ENCODE assay signal across 12 mouse cellular contexts in genomic region chrX:8222296-8222677, GRCm38 (mm10). TPM values are rescaled to one million over a fixed set of nuclear protein-coding genes. Genes with fewer than 3 reads are reported as not detected.
DNase-seq lines count a peak whose midpoint lies in the region; ATAC-seq and TF ChIP-seq lines count a peak whose summit lies in the region.
"Had no signal": no experiment of that assay in that cellular context is flagged by ENCODE, and none has a peak within 500 bp of the region (broad histone marks: within the 10 kb centered on the region; RNA-seq: fewer than 3 reads in every experiment).

No protein-coding gene starts in this region.

- WGBS in liver, embryonic 11.5 days = 44% methylated on average over 3 of the region's 3 CpGs

- H3K9ac ChIP-seq in liver, embryonic 11.5 days (ENCODE audit: low read depth, low read length) = no peak overlapping the region
- H3K9ac ChIP-seq: embryonic facial prominence, embryonic 13.5 days; liver, embryonic 13.5 days had no signal

- H3K9me3 ChIP-seq in liver, embryonic 11.5 days (ENCODE audit: control insufficient read depth, low read length) = no peaks in the 10 kb centered on the region
- H3K9me3 ChIP-seq: embryonic facial prominence, embryonic 13.5 days; liver, embryonic 13.5 days had no signal

- no peak for TF ChIP-seq CTCF in embryonic fibroblast, embryonic 13.5 days (IDR thresholded peaks at IDR 0.05; ENCODE audit: borderline replicate concordance, insufficient read depth, low read length)

- H3K4me2 ChIP-seq in liver, embryonic 11.5 days = no peak overlapping the region
- H3K4me2 ChIP-seq: embryonic facial prominence, embryonic 13.5 days; liver, embryonic 13.5 days had no signal

- no peak for TF ChIP-seq POLR2A in embryonic fibroblast, embryonic 13.5 days (IDR thresholded peaks at IDR 0.05; ENCODE audit: low read depth, low read length)

- H3K36me3 ChIP-seq in liver, embryonic 11.5 days (ENCODE audit: control insufficient read depth, insufficient read depth, low read length) = no peaks in the 10 kb centered on the region
- H3K36me3 ChIP-seq: embryonic facial prominence, embryonic 13.5 days; liver, embryonic 13.5 days had no signal

- ATAC-seq in liver, embryonic 11.5 days (replicated peaks; ENCODE audit: low FRiP score) = no peak
- no peak for ATAC-seq in erythroblast, adult 5-6 weeks (replicated peaks; ENCODE audit: low FRiP score, poor library complexity, severe bottlenecking)

- 0 out of 2 replicates have a peak overlapping the region, but pooled peaks have one; percentile 24 for H3K27ac ChIP-seq in brown adipose tissue, adult 24 weeks (replicated peaks; ENCODE audit: low read depth, low read length)
- H3K27ac ChIP-seq in embryonic fibroblast, embryonic 13.5 days (ENCODE audit: insufficient read depth, low read length) = peak overlapping the region; percentile 93; the same call in 1 of the 2 replicates
- no peak overlapping the region for H3K27ac ChIP-seq in liver, embryonic 11.5 days (ENCODE audit: low read depth, low read length)
- H3K27ac ChIP-seq: liver, embryonic 13.5 days had no signal

- H3K27me3 ChIP-seq in liver, embryonic 11.5 days (replicated peaks; ENCODE audit: control insufficient read depth, insufficient read depth, low read length) = no peaks in the 10 kb centered on the region; the same call in 1 of the 2 replicates
- H3K27me3 ChIP-seq: embryonic facial prominence, embryonic 13.5 days had no signal

- H3K4me1 ChIP-seq in brown adipose tissue, adult 24 weeks (ENCODE audit: control insufficient read depth, insufficient read depth, insufficient read length, low read length) = no peaks in the 10 kb centered on the region
- H3K4me1 ChIP-seq in embryonic fibroblast, embryonic 13.5 days (ENCODE audit: control insufficient read depth, insufficient read depth, low read length) = no peaks in the 10 kb centered on the region
- no peaks in the 10 kb centered on the region for H3K4me1 ChIP-seq in liver, embryonic 11.5 days (replicated peaks; ENCODE audit: control insufficient read depth, insufficient read depth, low read length)
- H3K4me1 ChIP-seq: embryonic facial prominence, embryonic 13.5 days had no signal

- H3K4me3 ChIP-seq in brown adipose tissue, adult 24 weeks (ENCODE audit: insufficient read depth, low read depth, low read length) = no peak overlapping the region
- H3K4me3 ChIP-seq in embryonic fibroblast, embryonic 13.5 days (ENCODE audit: insufficient read depth, low read length) = no peak overlapping the region
- no peak overlapping the region for H3K4me3 ChIP-seq in liver, embryonic 11.5 days (ENCODE audit: low read depth, low read length)
- H3K4me3 ChIP-seq: embryonic facial prominence, embryonic 13.5 days; liver, embryonic 13.5 days had no signal

- DNase-seq in adipocyte (ENCODE audit: low spot score) = peak; percentile 45
- DNase-seq in left cerebral cortex, adult 9 months (ENCODE audit: low spot score in 2 of 2) = peak; percentile 42 to 74
- DNase-seq in liver, embryonic 11.5 days (ENCODE audit: low spot score) = no peak
- no peak for DNase-seq in yolk sac, embryonic 10.5 days (ENCODE audit: low spot score)
- DNase-seq in Muller cell, postnatal 12 days (ENCODE audit: inconsistent ontology term) = no peak
- DNase-seq: liver, embryonic 13.5 days; thymus, postnatal 36 days had no signal

RNA-seq across cellular contexts. Expression of gene Porcn, which starts 16.0 kb away (rescaled TPM):
- 6.0 and 7.3 TPM in 2 replicates for polyA plus RNA-seq in brown adipose tissue, adult 24 weeks (2012; ENCODE audit: insufficient read depth, insufficient read length, missing spikeins)
- polyA plus RNA-seq in embryonic fibroblast, embryonic 13.5 days (2011; ENCODE audit: insufficient read length, low read depth, missing spikeins) = 5.3 and 8.6 TPM in 2 replicates
- polyA plus RNA-seq in liver, embryonic 11.5 days (2014; fragmentation: Nextera tagmentation; extraction: Ambion mirVana) = 2.4 and 2.8 TPM in 2 replicates
- total RNA-seq in erythroblast, adult 5-6 weeks (2015; ENCODE audit: low replicate concordance) = 0.42 TPM in 1 of 2 replicates, not detected in the other
- not detected in 2 replicates for total RNA-seq in erythroblast, adult 5-6 weeks (2017; ENCODE audit: low replicate concordance)

RNA-seq across cellular contexts. Expression of gene Ebp, which starts 29.0 kb away (rescaled TPM):
- 36.2 and 45.9 TPM in 2 replicates for polyA plus RNA-seq in brown adipose tissue, adult 24 weeks (2012; ENCODE audit: insufficient read depth, insufficient read length, missing spikeins)
- 35.7 and 36.0 TPM in 2 replicates for polyA plus RNA-seq in embryonic fibroblast, embryonic 13.5 days (2011; ENCODE audit: insufficient read length, low read depth, missing spikeins)
- polyA plus RNA-seq in liver, embryonic 11.5 days (2014; fragmentation: Nextera tagmentation; extraction: Ambion mirVana) = 54.7 and 55.6 TPM in 2 replicates
- total RNA-seq in erythroblast, adult 5-6 weeks (2015; ENCODE audit: low replicate concordance) = 6.1 and 22.2 TPM in 2 replicates
- total RNA-seq in erythroblast, adult 5-6 weeks (2017; ENCODE audit: low replicate concordance) = 4.0 and 13.0 TPM in 2 replicates

RNA-seq across cellular contexts. Expression of gene Ftsj1, which starts 29.9 kb away (rescaled TPM):
- 19.6 and 22.2 TPM in 2 replicates for polyA plus RNA-seq in brown adipose tissue, adult 24 weeks (2012; ENCODE audit: insufficient read depth, insufficient read length, missing spikeins)
- polyA plus RNA-seq in embryonic fibroblast, embryonic 13.5 days (2011; ENCODE audit: insufficient read length, low read depth, missing spikeins) = 19.8 and 23.9 TPM in 2 replicates
- 59.6 and 62.7 TPM in 2 replicates for polyA plus RNA-seq in liver, embryonic 11.5 days (2014; fragmentation: Nextera tagmentation; extraction: Ambion mirVana)
- total RNA-seq in erythroblast, adult 5-6 weeks (2015; ENCODE audit: low replicate concordance) = 3.3 and 7.1 TPM in 2 replicates
- total RNA-seq in erythroblast, adult 5-6 weeks (2017; ENCODE audit: low replicate concordance) = 12.3 and 14.4 TPM in 2 replicates

RNA-seq across cellular contexts. Expression of gene Tbc1d25, which starts 46.3 kb away (rescaled TPM):
- polyA plus RNA-seq in brown adipose tissue, adult 24 weeks (2012; ENCODE audit: insufficient read depth, insufficient read length, missing spikeins) = 3.2 and 4.2 TPM in 2 replicates
- polyA plus RNA-seq in embryonic fibroblast, embryonic 13.5 days (2011; ENCODE audit: insufficient read length, low read depth, missing spikeins) = 5.3 and 6.7 TPM in 2 replicates
- polyA plus RNA-seq in liver, embryonic 11.5 days (2014; fragmentation: Nextera tagmentation; extraction: Ambion mirVana) = 10.5 and 11.1 TPM in 2 replicates
- total RNA-seq in erythroblast, adult 5-6 weeks (2015; ENCODE audit: low replicate concordance) = 1.7 and 4.2 TPM in 2 replicates
- 0.56 and 1.1 TPM in 2 replicates for total RNA-seq in erythroblast, adult 5-6 weeks (2017; ENCODE audit: low replicate concordance)

RNA-seq across cellular contexts. Expression of gene Slc38a5, which starts 48.6 kb away (rescaled TPM):
- not detected in 2 replicates for polyA plus RNA-seq in brown adipose tissue, adult 24 weeks (2012; ENCODE audit: insufficient read depth, insufficient read length, missing spikeins)
- not detected in 2 replicates for polyA plus RNA-seq in embryonic fibroblast, embryonic 13.5 days (2011; ENCODE audit: insufficient read length, low read depth, missing spikeins)
- polyA plus RNA-seq in liver, embryonic 11.5 days (2014; fragmentation: Nextera tagmentation; extraction: Ambion mirVana) = 77.7 and 84.1 TPM in 2 replicates
- 72.6 and 83.8 TPM in 2 replicates for total RNA-seq in erythroblast, adult 5-6 weeks (2015; ENCODE audit: low replicate concordance)
- 74.3 and 75.3 TPM in 2 replicates for total RNA-seq in erythroblast, adult 5-6 weeks (2017; ENCODE audit: low replicate concordance)
- total RNA-seq: gastrocnemius, postnatal 36 days had no signal

Comparison
In these comparisons a context has a peak if more than half of its experiments do, and no peak if none do; other contexts are left out.
1. DNase-seq: peak in adipocyte (single experiment) and left cerebral cortex, adult 9 months (2 of 2); none in liver, embryonic 11.5 days (single experiment), yolk sac, embryonic 10.5 days (single experiment) and Muller cell, postnatal 12 days (single experiment).